Mouse (Mus musculus): Measurements from ENCODE around the gene Ciao1. TPM values are rescaled to one million over a fixed set of nuclear protein-coding genes. Genes with fewer than 3 reads are reported as not detected.
A peak's percentile ranks its signal among the peaks of the same experiment; 100 is the strongest.

The Ciao1 gene
- polyA plus RNA-seq, 1 experiment from 2014 or later = 31.0 TPM

DNA sequence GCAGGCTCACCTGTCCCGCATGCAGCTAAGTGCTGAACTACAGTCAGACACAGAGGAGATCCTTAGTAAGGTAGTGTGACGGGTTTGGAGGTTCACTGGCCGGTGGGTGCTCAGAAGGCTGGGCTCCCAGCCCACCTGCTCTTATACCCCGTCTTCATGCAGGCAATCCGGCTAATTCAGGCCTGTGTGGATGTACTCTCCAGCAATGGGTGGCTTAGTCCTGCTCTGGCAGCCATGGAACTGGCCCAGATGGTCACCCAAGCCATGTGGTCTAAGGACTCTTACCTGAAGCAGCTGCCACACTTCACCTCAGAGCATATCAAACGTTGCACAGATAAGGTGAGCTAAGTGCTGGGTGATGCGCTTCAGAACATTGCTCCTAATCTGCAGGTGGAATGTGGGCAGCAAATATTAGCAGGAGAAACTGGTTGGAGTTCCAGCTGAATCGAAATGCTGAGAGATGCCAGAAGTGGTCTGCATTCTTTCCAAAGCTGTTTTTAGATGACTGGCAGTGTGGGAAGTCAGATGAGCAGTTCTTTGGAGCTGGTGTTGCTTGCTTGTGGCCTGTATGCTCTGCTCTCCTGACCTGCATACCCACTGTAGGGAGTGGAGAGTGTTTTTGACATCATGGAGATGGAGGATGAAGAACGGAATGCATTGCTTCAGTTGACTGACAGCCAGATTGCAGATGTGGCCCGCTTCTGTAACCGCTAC is 9.6 kb downstream of the Ciao1 start:
- H3K27ac ChIP-seq (ENCODE audit: low read depth) = no peak overlapping the region
- H3K4me2 ChIP-seq (ENCODE audit: low read depth, low read length) = no peak overlapping the region
- no peaks in the 10 kb centered on the region for H3K27me3 ChIP-seq (ENCODE audit: insufficient read depth, low read length)
- TF ChIP-seq CTCF (IDR thresholded peaks at IDR 0.05; ENCODE audit: low read depth) (no peak), EP300 (IDR thresholded peaks at IDR 0.05; ENCODE audit: low read depth) (no peak)
- H3K9ac ChIP-seq (replicated peaks) = no peak overlapping the region
- H3K36me3 ChIP-seq (replicated peaks; ENCODE audit: insufficient read depth, low read length) = peaks cover 86% of the 10 kb centered on the region
- WGBS (ENCODE audit: insufficient replicate concordance) = 88% methylated on average over 11 of the region's 11 CpGs
- H3K4me1 ChIP-seq (ENCODE audit: insufficient read depth) = no peaks in the 10 kb centered on the region
- H3K4me3 ChIP-seq (ENCODE audit: low read depth, low read length) = no peak overlapping the region
- DNase-seq = no peak
- no peaks in the 10 kb centered on the region for H3K9me3 ChIP-seq (ENCODE audit: low read length)
- ATAC-seq = no peak

DNA sequence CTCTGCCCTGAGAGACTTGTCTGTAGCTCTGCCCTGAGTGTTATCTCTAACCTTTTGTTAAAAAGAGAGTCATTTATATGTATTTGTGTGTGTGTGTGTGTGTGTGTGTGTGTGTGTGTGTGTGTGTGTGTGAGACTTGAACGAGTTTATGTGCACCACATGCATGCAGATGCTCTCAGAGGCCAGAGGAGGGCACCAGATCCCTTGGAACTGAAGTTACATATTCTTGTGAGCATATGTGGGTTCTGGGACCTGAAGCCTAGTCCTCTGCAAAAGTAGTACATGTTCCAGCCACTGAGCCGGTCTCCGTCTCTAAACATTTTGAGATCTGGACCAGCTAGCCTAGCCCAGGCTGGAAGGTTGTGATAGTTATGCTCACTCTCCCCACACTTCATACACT is 22.4 kb downstream of the Ciao1 start:
- 85% methylated on average over 3 of the region's 3 CpGs for whole genome bisulfite sequencing (ENCODE audit: insufficient replicate concordance)
- Histone ChIP-seq H3K9ac (replicated peaks) (no peak overlapping the region), H3K4me3 (ENCODE audit: low read depth, low read length) (no peak overlapping the region), H3K36me3 (replicated peaks; ENCODE audit: insufficient read depth, low read length) (peaks cover 85% of the 10 kb centered on the region), H3K4me2 (ENCODE audit: low read depth, low read length) (no peak overlapping the region), H3K4me1 (ENCODE audit: insufficient read depth) (no peaks in the 10 kb centered on the region), H3K27ac (ENCODE audit: low read depth) (no peak overlapping the region), H3K9me3 (ENCODE audit: low read length) (no peaks in the 10 kb centered on the region), H3K27me3 (ENCODE audit: insufficient read depth, low read length) (no peaks in the 10 kb centered on the region)
- ATAC-seq (no peak), DNase-seq (no peak)
- no peak for TF ChIP-seq EP300 (IDR thresholded peaks at IDR 0.05; ENCODE audit: low read depth)
- TF ChIP-seq CTCF (IDR thresholded peaks at IDR 0.05; ENCODE audit: low read depth) = no peak

DNA sequence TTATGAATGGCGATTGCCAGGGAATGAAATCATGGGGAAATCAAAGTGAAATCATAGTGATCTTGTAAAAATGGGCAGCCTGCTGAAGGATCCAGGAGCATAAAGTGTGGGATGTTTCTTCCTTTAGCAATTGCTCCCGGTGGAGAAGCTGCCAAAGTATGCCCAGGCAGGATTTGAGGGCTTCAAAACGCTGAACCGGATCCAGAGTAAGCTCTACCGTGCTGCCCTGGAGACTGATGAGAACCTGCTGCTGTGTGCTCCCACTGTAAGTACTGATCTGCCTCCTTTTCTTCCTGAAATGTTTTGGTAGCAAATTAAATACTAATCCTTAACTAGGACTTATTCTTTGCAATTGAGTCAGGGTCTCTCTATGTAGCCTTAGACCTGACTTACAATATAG is 29.9 kb downstream of the Ciao1 start:
- peaks cover 80% of the 10 kb centered on the region for H3K36me3 ChIP-seq (replicated peaks; ENCODE audit: insufficient read depth, low read length)
- TF ChIP-seq CTCF (IDR thresholded peaks at IDR 0.05; ENCODE audit: low read depth) (no peak), EP300 (IDR thresholded peaks at IDR 0.05; ENCODE audit: low read depth) (no peak)
- ATAC-seq (no peak), DNase-seq (no peak)
- no peak overlapping the region for H3K4me2 ChIP-seq (ENCODE audit: low read depth, low read length)
- WGBS (ENCODE audit: insufficient replicate concordance) = 96% methylated on average over 5 of the region's 5 CpGs
- no peaks in the 10 kb centered on the region for H3K4me1 ChIP-seq (ENCODE audit: insufficient read depth)
- H3K4me3 ChIP-seq (ENCODE audit: low read depth, low read length) = no peak overlapping the region
- H3K9ac ChIP-seq (replicated peaks) = no peak overlapping the region
- H3K27ac ChIP-seq (ENCODE audit: low read depth) = no peak overlapping the region
- no peaks in the 10 kb centered on the region for H3K9me3 ChIP-seq (ENCODE audit: low read length)
- H3K27me3 ChIP-seq (ENCODE audit: insufficient read depth, low read length) = no peaks in the 10 kb centered on the region

DNA sequence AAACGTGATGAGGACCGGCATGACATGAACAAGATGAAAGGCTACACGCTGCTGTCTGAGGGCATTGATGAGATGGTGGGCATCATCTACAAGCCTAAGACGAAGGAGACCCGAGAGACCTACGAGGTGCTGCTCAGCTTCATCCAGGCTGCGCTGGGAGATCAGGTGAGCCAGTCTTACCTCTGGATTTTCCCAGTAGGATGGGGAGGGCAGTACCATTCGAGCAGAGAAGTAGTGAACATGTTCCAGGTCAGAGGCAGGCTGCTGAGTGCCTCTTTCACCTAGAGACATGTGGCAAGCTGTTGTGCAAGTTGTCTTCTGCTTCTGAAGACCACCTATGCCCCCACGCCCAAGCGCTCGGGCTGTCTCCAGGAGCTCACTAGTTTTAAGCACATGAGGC is 36.9 kb downstream of the Ciao1 start:
- Histone ChIP-seq H3K9ac (replicated peaks) (no peak overlapping the region), H3K4me2 (ENCODE audit: low read depth, low read length) (no peak overlapping the region), H3K4me1 (ENCODE audit: insufficient read depth) (peaks cover 9% of the 10 kb centered on the region), H3K27me3 (ENCODE audit: insufficient read depth, low read length) (no peaks in the 10 kb centered on the region), H3K27ac (ENCODE audit: low read depth) (no peak overlapping the region), H3K9me3 (ENCODE audit: low read length) (no peaks in the 10 kb centered on the region), H3K36me3 (replicated peaks; ENCODE audit: insufficient read depth, low read length) (peaks cover 52% of the 10 kb centered on the region), H3K4me3 (ENCODE audit: low read depth, low read length) (no peak overlapping the region)
- ATAC-seq = no peak
- WGBS (ENCODE audit: insufficient replicate concordance) = 88% methylated on average over 11 of the region's 11 CpGs
- TF ChIP-seq CTCF (IDR thresholded peaks at IDR 0.05; ENCODE audit: low read depth) = no peak
- no peak for TF ChIP-seq EP300 (IDR thresholded peaks at IDR 0.05; ENCODE audit: low read depth)
- no peak for DNase-seq

DNA sequence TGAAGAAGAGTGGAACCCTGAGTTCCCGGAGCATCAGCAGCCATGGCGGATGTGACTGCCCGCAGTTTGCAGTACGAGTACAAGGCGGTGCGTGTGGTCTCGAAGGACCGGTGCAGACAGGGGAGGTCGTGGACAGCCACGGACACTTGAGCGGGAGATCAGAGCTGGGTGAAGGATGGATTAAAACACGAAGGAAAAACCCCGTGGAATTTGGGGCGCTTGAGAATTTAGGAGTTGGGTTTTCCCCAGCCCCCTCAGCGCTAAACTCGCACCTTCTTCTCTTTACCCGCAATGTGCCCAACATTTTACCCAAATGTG is 39.2 kb downstream of the Ciao1 start:
- under 1% methylated on average over 17 of the region's 17 CpGs for WGBS (ENCODE audit: insufficient replicate concordance)
- peaks cover 34% of the 10 kb centered on the region for H3K36me3 ChIP-seq (replicated peaks; ENCODE audit: insufficient read depth, low read length)
- no peaks in the 10 kb centered on the region for H3K27me3 ChIP-seq (ENCODE audit: insufficient read depth, low read length)
- H3K9ac ChIP-seq (replicated peaks) = peak overlapping the region; percentile 83
- H3K27ac ChIP-seq (ENCODE audit: low read depth) = peak overlapping the region; percentile 85
- no peak for TF ChIP-seq EP300 (IDR thresholded peaks at IDR 0.05; ENCODE audit: low read depth)
- no peak for TF ChIP-seq CTCF (IDR thresholded peaks at IDR 0.05; ENCODE audit: low read depth)
- peaks cover 9% of the 10 kb centered on the region for H3K4me1 ChIP-seq (ENCODE audit: insufficient read depth)
- DNase-seq (no peak), ATAC-seq (no peak)
- H3K4me3 ChIP-seq (ENCODE audit: low read depth, low read length) = peak overlapping the region; percentile 93
- no peaks in the 10 kb centered on the region for H3K9me3 ChIP-seq (ENCODE audit: low read length)
- peak overlapping the region; percentile 82 for H3K4me2 ChIP-seq (ENCODE audit: low read depth, low read length)

DNA sequence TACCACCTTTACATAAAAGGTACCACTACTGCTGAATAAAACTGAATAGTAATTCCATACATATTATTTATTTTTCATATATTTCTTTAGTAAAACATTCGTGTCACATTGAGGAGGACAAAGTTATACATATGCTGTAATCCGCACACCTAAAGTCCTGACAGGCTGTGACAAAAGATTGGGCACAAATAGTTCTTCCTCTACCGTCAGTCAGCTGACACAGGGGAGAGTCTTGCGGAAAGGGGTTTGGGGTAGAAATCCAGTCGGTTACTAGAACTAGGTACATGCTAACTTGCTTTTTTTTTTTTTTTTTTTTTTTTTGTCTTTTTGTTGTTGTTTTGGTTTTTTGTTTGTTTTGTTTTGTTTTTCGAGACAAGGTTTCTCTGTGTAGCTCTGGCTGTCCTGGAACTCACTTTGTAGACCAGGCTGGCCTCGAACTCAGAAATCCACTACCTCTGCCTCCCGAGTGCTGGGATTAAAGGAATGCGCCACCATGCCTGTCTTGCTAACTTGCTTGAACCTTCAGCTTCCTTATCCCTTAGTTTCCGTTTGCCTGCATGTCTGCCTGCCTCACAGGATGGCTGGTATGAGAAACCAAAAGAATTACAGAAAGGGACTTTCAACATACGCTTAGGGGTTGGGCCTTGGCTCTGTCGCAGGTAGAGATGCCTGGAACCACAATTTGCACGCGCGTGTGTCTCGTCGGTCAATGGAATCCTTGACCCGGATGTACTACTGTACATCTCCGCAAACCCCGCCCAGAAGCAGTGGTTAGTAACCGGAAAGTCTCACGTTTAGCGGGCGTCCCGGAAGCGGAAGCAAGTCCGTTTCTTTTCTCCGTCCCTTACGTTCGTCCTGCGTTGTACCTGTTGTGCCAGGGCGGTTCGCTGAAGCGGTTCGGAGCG is 39.8 kb downstream of the Ciao1 start, which contains the start of the genes 1810024B03Rik and Snrnp200:
TSS of gene 1810024B03Rik (minus strand) at position 734 of the 905 bp plus-strand sequence.
TSS of gene Snrnp200 (plus strand) at position 840 of the 905 bp plus-strand sequence.
- no peaks in the 10 kb centered on the region for H3K9me3 ChIP-seq (ENCODE audit: low read length)
- no peaks in the 10 kb centered on the region for H3K27me3 ChIP-seq (ENCODE audit: insufficient read depth, low read length)
- peak within 1 kb of the TSS; percentile 83 for H3K9ac ChIP-seq (replicated peaks)
- H3K36me3 ChIP-seq (replicated peaks; ENCODE audit: insufficient read depth, low read length) = peaks cover 29% of the 10 kb centered on the region
- peaks cover 9% of the 10 kb centered on the region for H3K4me1 ChIP-seq (ENCODE audit: insufficient read depth)
- WGBS (ENCODE audit: insufficient replicate concordance) = 9% methylated on average over 36 of the region's 36 CpGs
- H3K27ac ChIP-seq (ENCODE audit: low read depth) = peak within 1 kb of the TSS; percentile 85
- DNase-seq (peak; percentile 94), ATAC-seq (peak; percentile 97)
- H3K4me3 ChIP-seq (ENCODE audit: low read depth, low read length) = peak within 1 kb of the TSS; percentile 93
- TF ChIP-seq CTCF (IDR thresholded peaks at IDR 0.05; ENCODE audit: low read depth) (no peak), EP300 (IDR thresholded peaks at IDR 0.05; ENCODE audit: low read depth) (peak; percentile 67; the same call in 1 of the 2 replicates)
- peak within 1 kb of the TSS; percentile 82 for H3K4me2 ChIP-seq (ENCODE audit: low read depth, low read length)
